Comparison of ENCODE assay signal across 19 mouse cellular contexts in the genomic region with DNA sequence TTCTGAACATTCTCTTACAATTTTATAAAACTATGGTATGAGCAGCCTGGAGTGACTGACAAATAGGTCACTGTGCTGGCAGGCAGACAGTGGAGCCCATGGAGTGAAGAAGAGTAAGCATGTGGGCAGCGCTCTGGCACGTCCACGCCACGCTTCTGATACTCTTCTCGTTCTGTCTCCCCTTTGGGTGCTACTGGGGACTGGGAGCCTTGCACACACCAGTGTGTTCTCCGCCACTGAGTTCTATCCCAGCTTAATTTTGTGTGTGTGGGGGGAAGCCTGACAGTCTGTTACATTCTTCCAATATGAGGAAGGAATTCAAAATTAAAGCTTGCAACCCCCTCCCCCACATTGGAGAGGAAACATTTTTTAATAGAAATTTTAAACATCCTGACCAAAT.
A peak's percentile ranks its signal among the peaks of the same experiment; 100 is the strongest.
DNase-seq lines count a peak whose midpoint lies in the region; ATAC-seq and TF ChIP-seq lines count a peak whose summit lies in the region.
"Had no signal": no experiment of that assay in that cellular context is flagged by ENCODE, and none has a peak within 500 bp of the region (broad histone marks: within the 10 kb centered on the region; RNA-seq: fewer than 3 reads in every experiment).

No protein-coding gene starts in this region.

- DNase-seq in hindbrain, embryonic 10.5 days (ENCODE audit: low spot score), result no peak
- peak; percentile 84 for DNase-seq in midbrain, embryonic 11.5 days (ENCODE audit: low spot score, missing footprints)
- DNase-seq in Muller cell, postnatal 12 days (ENCODE audit: inconsistent ontology term), result no peak
- no peak for DNase-seq in cerebellum, adult 2 months
- no peak for DNase-seq in embryo, embryonic 9.5 days (ENCODE audit: extremely low spot score)
- DNase-seq: cerebellum, adult 11 months; heart, postnatal 4 days; kidney, adult 11 months; liver, embryonic 13.5 days; spleen, adult 18-20 months had no signal

- TF ChIP-seq POLR2A in olfactory bulb, adult 2 months (IDR thresholded peaks at IDR 0.05; ENCODE audit: insufficient read depth, low read depth, low read length), result no peak
- no peak for TF ChIP-seq POLR2A in cerebellum, adult 2 months (IDR thresholded peaks at IDR 0.05; ENCODE audit: borderline replicate concordance, insufficient read depth, low read length)

- no peak overlapping the region for H3K4me2 ChIP-seq in hindbrain, embryonic 16.5 days (ENCODE audit: low read length)
- no peak overlapping the region for H3K4me2 ChIP-seq in forebrain, embryonic 16.5 days (ENCODE audit: low read length)
- H3K4me2 ChIP-seq in midbrain, embryonic 11.5 days, result no peak overlapping the region
- H3K4me2 ChIP-seq: heart, embryonic 13.5 days; liver, embryonic 13.5 days; stomach, embryonic 15.5 days had no signal

- no peaks in the 10 kb centered on the region for H3K36me3 ChIP-seq in hindbrain, embryonic 10.5 days
- H3K36me3 ChIP-seq in hindbrain, embryonic 16.5 days (ENCODE audit: control insufficient read depth, insufficient read depth, low read length), result no peaks in the 10 kb centered on the region
- no peaks in the 10 kb centered on the region for H3K36me3 ChIP-seq in forebrain, embryonic 16.5 days (ENCODE audit: control insufficient read depth, insufficient read depth)
- H3K36me3 ChIP-seq in midbrain, embryonic 11.5 days (ENCODE audit: control insufficient read depth, insufficient read depth, low read length), result no peaks in the 10 kb centered on the region
- H3K36me3 ChIP-seq: heart, embryonic 13.5 days; limb, embryonic 10.5 days; liver, embryonic 13.5 days; stomach, embryonic 15.5 days had no signal

- no peak overlapping the region for H3K4me3 ChIP-seq in hindbrain, embryonic 10.5 days
- no peak overlapping the region for H3K4me3 ChIP-seq in hindbrain, embryonic 16.5 days (ENCODE audit: low read length)
- no peak overlapping the region for H3K4me3 ChIP-seq in forebrain, embryonic 16.5 days (replicated peaks; ENCODE audit: low read length)
- H3K4me3 ChIP-seq in midbrain, embryonic 11.5 days (ENCODE audit: low read depth, low read length), result no peak overlapping the region
- no peak overlapping the region for H3K4me3 ChIP-seq in olfactory bulb, adult 2 months (ENCODE audit: insufficient read depth, low read depth, low read length)
- H3K4me3 ChIP-seq in cerebellum, adult 2 months (replicated peaks; ENCODE audit: insufficient read depth, low read depth, low read length), result no peak overlapping the region
- H3K4me3 ChIP-seq: heart, embryonic 13.5 days; limb, embryonic 10.5 days; liver, embryonic 13.5 days; megakaryocyte, embryonic 14.5 days; stomach, embryonic 15.5 days had no signal

- 0 out of 2 replicates have a peak, but pooled peaks cover 8% of the 10 kb centered on the region for H3K27me3 ChIP-seq in hindbrain, embryonic 10.5 days (ENCODE audit: insufficient read depth, poor library complexity, severe bottlenecking)
- H3K27me3 ChIP-seq in hindbrain, embryonic 16.5 days (replicated peaks; ENCODE audit: control insufficient read depth, insufficient read depth, low read length), result no peaks in the 10 kb centered on the region
- no peaks in the 10 kb centered on the region for H3K27me3 ChIP-seq in forebrain, embryonic 16.5 days (replicated peaks; ENCODE audit: control insufficient read depth, insufficient read depth, low read length)
- no peaks in the 10 kb centered on the region for H3K27me3 ChIP-seq in midbrain, embryonic 11.5 days (ENCODE audit: control insufficient read depth, insufficient read depth, low read length)
- no peaks in the 10 kb centered on the region for H3K27me3 ChIP-seq in cerebellum, adult 2 months (ENCODE audit: control insufficient read depth, insufficient read depth, low read length)
- H3K27me3 ChIP-seq: heart, embryonic 13.5 days; liver, embryonic 13.5 days; megakaryocyte, embryonic 14.5 days; Patski; stomach, embryonic 15.5 days had no signal

- H3K9ac ChIP-seq in hindbrain, embryonic 16.5 days (ENCODE audit: low read depth, low read length), result no peak overlapping the region
- H3K9ac ChIP-seq in forebrain, embryonic 16.5 days (replicated peaks; ENCODE audit: low read depth, low read length), result 0 out of 2 replicates have a peak overlapping the region, but pooled peaks have one; percentile 1
- no peak overlapping the region for H3K9ac ChIP-seq in midbrain, embryonic 11.5 days (ENCODE audit: low read length)
- H3K9ac ChIP-seq: heart, embryonic 13.5 days; liver, embryonic 13.5 days; stomach, embryonic 15.5 days had no signal

- 79% methylated on average over 6 of the region's 6 CpGs for WGBS in hindbrain, embryonic 10.5 days
- WGBS in hindbrain, embryonic 16.5 days, result 48% methylated on average over 6 of the region's 6 CpGs
- 59% methylated on average over 6 of the region's 6 CpGs for WGBS in forebrain, embryonic 16.5 days
- 82% methylated on average over 6 of the region's 6 CpGs for WGBS in midbrain, embryonic 11.5 days
- 79% methylated on average over 6 of the region's 6 CpGs for WGBS in olfactory bulb, adult 2 months
- WGBS in cerebellum, adult 2 months, result 70% methylated on average over 6 of the region's 6 CpGs

- H3K27ac ChIP-seq in hindbrain, embryonic 10.5 days, result peak overlapping the region; percentile 84
- no peak overlapping the region for H3K27ac ChIP-seq in hindbrain, embryonic 16.5 days (ENCODE audit: low read depth, low read length)
- peak overlapping the region; percentile 80 for H3K27ac ChIP-seq in forebrain, embryonic 16.5 days (ENCODE audit: low read length)
- peak overlapping the region; percentile 76 for H3K27ac ChIP-seq in midbrain, embryonic 11.5 days (ENCODE audit: low read depth, low read length)
- peak overlapping the region; percentile 64; the same call in 1 of the 2 replicates for H3K27ac ChIP-seq in olfactory bulb, adult 2 months (ENCODE audit: insufficient read depth, low read depth, low read length)
- H3K27ac ChIP-seq in cerebellum, adult 2 months (ENCODE audit: insufficient read depth, low read length), result no peak overlapping the region
- H3K27ac ChIP-seq: heart, embryonic 13.5 days; limb, embryonic 10.5 days; liver, embryonic 13.5 days; stomach, embryonic 15.5 days had no signal

- H3K9me3 ChIP-seq in hindbrain, embryonic 10.5 days, result no peaks in the 10 kb centered on the region
- H3K9me3 ChIP-seq in hindbrain, embryonic 16.5 days (ENCODE audit: control insufficient read depth, low read length), result no peaks in the 10 kb centered on the region
- no peaks in the 10 kb centered on the region for H3K9me3 ChIP-seq in forebrain, embryonic 16.5 days (ENCODE audit: control insufficient read depth, low read length)
- H3K9me3 ChIP-seq in midbrain, embryonic 11.5 days (ENCODE audit: control insufficient read depth, low read length), result no peaks in the 10 kb centered on the region
- H3K9me3 ChIP-seq: heart, embryonic 13.5 days; limb, embryonic 10.5 days; liver, embryonic 13.5 days; megakaryocyte, embryonic 14.5 days; stomach, embryonic 15.5 days had no signal

- ATAC-seq in hindbrain, embryonic 16.5 days, result no peak
- ATAC-seq in forebrain, embryonic 16.5 days, result peak; percentile 43
- peak; percentile 49; the same call in 1 of the 2 replicates for ATAC-seq in midbrain, embryonic 11.5 days (ENCODE audit: low FRiP score)
- ATAC-seq: lung, postnatal 0 days; Patski had no signal

- H3K4me1 ChIP-seq in hindbrain, embryonic 10.5 days (replicated peaks), result peaks cover 29% of the 10 kb centered on the region
- peaks cover 9% of the 10 kb centered on the region for H3K4me1 ChIP-seq in hindbrain, embryonic 16.5 days (ENCODE audit: control insufficient read depth, insufficient read depth, low read depth, low read length)
- H3K4me1 ChIP-seq in forebrain, embryonic 16.5 days (replicated peaks; ENCODE audit: control insufficient read depth, insufficient read depth, low read length), result peaks cover 24% of the 10 kb centered on the region
- H3K4me1 ChIP-seq in midbrain, embryonic 11.5 days (ENCODE audit: control insufficient read depth, insufficient read depth, low read length), result peaks cover 20% of the 10 kb centered on the region
- peaks cover 11% of the 10 kb centered on the region for H3K4me1 ChIP-seq in olfactory bulb, adult 2 months (ENCODE audit: control insufficient read depth, insufficient read depth, low read length)
- no peaks in the 10 kb centered on the region for H3K4me1 ChIP-seq in cerebellum, adult 2 months (ENCODE audit: control insufficient read depth, insufficient read depth, low read length)
- H3K4me1 ChIP-seq: heart, embryonic 13.5 days; liver, embryonic 13.5 days; megakaryocyte, embryonic 14.5 days had no signal

- TF ChIP-seq CTCF in olfactory bulb, adult 2 months (IDR thresholded peaks at IDR 0.05; ENCODE audit: insufficient read depth, low read depth, low read length), result no peak
- no peak for TF ChIP-seq CTCF in cerebellum, adult 2 months (IDR thresholded peaks at IDR 0.05; ENCODE audit: borderline replicate concordance, insufficient read depth, low read depth, low read length)

Comparison
In these comparisons a context has a peak if more than half of its experiments do, and no peak if none do; other contexts are left out.
1. H3K27ac ChIP-seq: peak in hindbrain, embryonic 10.5 days (single experiment), forebrain, embryonic 16.5 days (single experiment), midbrain, embryonic 11.5 days (single experiment) and olfactory bulb, adult 2 months (single experiment); none in hindbrain, embryonic 16.5 days (single experiment) and cerebellum, adult 2 months (single experiment).